Mouse (Mus musculus): Measurements from ENCODE around the gene Tbc1d5.

The Tbc1d5 gene

DNA sequence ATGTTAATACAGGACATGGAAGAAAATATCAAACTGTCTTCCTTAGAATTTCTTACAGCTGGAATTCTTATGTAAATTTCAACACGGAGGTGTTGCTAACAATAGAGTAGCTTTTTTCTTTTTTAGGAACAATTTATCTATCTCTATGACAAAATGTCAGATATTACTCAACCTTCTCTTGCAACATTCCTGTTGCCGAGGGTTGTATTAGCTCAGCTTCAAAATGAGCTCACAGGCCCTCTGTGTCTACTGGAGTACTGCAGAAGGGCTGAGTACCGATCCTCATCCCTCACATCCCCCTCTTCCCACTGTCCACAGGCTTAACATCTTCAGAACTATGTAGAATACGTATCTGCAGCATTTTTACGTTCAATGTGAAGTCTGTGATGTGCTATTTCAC, 302.7 kb downstream of the Tbc1d5 start:
- DNase-seq (ENCODE audit: low read depth, low spot score) = no peak

DNA sequence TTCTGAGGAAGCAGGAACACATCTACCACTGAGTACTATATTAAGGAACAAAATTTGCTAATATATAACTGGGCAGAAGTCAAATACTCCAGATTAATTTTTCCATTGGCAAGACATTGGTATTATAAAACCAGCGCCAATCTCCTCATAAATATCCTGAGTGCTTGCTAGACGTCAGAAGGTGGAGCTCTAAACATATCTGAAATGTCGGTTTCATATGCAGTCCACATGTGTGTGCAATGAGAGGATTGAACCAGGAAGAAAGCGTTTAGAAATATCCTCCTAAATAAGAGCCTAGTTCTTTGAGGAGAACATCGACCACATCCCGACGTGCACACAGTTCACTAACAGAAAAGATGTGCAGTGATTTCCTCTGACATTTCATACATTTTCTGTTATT, 305.1 kb downstream of the Tbc1d5 start:
- no peak for DNase-seq (ENCODE audit: low read depth, low spot score)

DNA sequence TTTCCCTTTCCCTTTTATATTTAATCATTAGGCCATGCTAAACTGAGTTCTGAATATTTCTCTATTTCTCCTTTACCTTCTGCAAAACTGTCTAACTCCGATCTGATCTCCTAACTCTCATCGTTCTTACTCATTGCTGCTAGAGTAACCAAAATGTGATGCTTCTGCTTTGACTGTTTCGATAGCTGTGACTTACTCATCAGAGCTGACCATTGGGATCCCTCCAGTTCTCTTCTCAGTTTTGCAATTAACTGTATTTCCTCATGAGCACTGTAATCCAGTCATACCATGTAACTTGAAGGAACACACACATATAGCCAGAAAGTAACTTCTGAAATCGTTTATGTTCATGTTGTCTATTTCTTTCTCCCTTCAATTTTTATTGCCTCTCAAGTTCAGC, 306.6 kb downstream of the Tbc1d5 start:
- DNase-seq (ENCODE audit: low read depth, low spot score) = no peak

GRCm38 (mm10) chr17:50867297-50867696, 311.9 kb downstream of the Tbc1d5 start:
- no peak for DNase-seq (ENCODE audit: low read depth, low spot score)

DNA sequence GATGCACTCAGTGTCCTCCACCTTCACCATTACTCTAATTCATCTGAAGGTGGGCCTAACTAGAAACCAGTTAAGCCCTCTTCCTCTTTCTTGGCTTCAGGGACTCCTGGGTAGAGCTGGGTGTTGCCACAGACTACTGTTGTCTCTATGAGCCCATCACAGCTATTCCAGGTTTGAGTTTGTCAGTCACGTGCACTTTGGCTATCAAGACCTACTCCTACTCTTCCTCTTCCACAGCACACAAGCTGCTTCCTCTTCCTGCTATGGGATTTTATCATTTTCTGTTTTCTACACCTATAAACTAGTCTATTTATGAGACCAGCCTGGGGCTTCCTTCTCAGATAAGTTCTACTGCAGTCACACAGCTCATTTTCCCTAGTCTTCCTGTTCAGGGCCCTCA, 314.4 kb downstream of the Tbc1d5 start:
- no peak for DNase-seq (ENCODE audit: low read depth, low spot score)

DNA sequence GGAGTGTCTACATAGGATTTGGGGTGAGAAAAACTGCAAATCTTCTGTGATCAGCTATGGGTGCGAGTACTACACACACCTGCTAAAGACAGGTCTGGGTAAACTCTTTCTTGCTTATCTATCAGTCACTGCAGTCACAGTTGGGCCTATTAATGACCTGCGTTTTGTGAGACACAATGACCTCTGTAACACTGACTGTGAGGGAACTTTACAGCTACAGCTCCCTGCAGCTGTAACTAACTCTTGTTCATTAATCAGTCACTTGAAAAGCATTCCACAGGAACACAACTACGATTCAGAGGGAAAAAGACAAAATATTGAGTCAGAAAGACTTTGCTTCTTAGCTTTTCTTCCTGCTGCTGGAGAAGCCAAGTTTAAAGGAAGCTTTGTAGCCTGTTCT, 325.9 kb downstream of the Tbc1d5 start:
- DNase-seq (ENCODE audit: low read depth, low spot score) = no peak

DNA sequence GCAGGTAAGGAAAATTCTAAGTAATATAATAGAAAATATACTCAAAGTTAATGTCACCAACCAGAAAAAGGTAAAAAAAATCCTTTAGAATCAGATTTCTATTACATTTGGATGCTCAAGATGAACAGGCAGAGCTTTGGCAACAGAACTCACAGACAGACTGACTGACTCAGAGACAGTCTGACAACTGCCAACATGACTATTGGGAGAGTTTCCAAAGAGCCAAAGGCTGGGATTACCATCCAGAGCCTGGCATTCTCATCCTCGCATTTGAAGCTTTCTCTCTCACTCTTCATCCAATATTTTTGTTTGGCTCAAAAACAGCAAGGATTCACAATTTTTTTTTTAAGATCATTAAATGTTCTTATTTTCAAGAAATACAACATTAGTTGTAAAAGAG, 327.8 kb downstream of the Tbc1d5 start:
- DNase-seq (ENCODE audit: low read depth, low spot score) = peak; percentile 32

- no peak for DNase-seq (ENCODE audit: low read depth, low spot score)
Observed at GRCm38 (mm10) chr17:50814089-50814488, 365.1 kb downstream of the Tbc1d5 start.

- DNase-seq (ENCODE audit: low read depth, low spot score) = no peak
Observed at GRCm38 (mm10) chr17:50813580-50813979, 365.6 kb downstream of the Tbc1d5 start.

- DNase-seq (ENCODE audit: low read depth, low spot score) = no peak
Observed at GRCm38 (mm10) chr17:50805631-50806030, 373.5 kb downstream of the Tbc1d5 start.

GRCm38 (mm10) chr17:50803234-50803633, 375.9 kb downstream of the Tbc1d5 start:
- peak; percentile 12 for DNase-seq (ENCODE audit: low read depth, low spot score)

DNA sequence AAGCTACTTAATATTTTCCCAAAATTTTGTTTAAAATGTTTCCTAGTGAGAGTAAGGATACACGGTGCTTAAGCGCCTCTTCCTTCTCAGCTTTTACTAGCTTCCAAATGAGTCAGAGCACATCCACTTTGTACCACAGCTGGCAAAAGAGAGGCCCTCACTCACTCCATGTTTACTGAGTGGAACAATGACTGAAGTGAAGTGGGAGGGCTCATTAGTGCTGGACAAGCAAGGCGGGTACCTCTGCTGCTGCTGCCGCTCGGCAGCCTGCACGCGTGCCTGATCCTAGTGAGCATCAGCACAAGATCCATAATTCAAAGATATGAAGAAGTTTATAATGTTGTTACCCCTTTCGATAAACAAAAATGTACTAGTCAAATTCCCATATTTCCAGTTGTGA, 376.8 kb downstream of the Tbc1d5 start:
- DNase-seq (ENCODE audit: low read depth, low spot score) = no peak

DNA sequence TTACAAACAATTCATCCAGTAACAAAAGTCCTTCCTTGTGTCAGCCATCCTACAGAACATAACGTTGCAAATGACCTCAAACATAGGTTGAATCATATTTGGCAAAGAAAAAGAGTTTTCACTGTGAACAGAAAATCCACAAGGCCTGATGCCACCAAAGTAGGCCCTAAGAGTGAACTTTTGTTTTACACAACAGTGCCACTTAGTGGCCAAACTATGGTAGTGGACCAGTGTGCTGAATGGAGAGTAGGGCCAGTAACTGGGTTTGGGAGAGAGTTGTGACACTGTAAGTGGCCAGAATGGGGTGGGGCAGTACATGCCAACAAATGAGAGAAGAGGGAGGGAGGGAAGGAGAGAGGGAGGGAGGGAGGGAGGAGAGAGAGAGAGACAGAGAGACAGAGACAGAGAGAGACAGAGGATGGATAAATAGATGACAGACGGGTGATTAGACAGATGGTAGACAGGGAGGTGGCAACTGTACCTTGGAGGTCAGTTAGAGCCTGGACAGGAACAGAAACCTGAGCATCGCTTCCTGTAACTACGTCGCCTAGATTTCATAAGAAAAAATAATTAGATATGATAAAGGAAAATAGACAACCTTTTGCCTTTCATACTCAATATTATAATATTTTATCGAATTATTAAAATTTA, 383.6 kb downstream of the Tbc1d5 start:
- DNase-seq (ENCODE audit: low read depth, low spot score) = peak; percentile 42

GRCm38 (mm10) chr17:50791671-50792070, 387.5 kb downstream of the Tbc1d5 start:
- no peak for DNase-seq (ENCODE audit: low read depth, low spot score)

- DNase-seq (ENCODE audit: low read depth, low spot score) = no peak
Observed at GRCm38 (mm10) chr17:50788835-50789234, 390.3 kb downstream of the Tbc1d5 start.

DNA sequence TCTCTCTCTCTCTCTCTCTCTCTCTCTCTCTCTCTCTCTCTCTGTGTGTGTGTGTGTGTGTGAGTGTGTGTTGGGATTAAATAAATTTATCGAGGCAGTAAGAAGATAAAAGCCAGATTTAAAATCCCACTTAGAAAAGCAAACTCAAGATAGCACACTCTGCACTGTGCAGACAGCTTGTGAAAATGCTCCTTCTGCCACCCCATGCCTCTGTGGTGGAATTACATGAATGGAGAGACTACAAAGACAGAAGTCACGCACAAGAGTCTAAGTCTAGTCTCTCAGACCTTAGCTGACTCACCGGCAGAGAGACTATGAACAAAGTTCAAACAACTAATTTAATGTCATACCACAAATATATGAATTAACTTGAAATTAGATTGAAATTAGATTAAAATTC, 403.9 kb downstream of the Tbc1d5 start:
- peak; percentile 56 for DNase-seq (ENCODE audit: low read depth, low spot score)

GRCm38 (mm10) chr17:50764387-50764786, 414.8 kb downstream of the Tbc1d5 start:
- no peak for DNase-seq (ENCODE audit: low read depth, low spot score)

DNA sequence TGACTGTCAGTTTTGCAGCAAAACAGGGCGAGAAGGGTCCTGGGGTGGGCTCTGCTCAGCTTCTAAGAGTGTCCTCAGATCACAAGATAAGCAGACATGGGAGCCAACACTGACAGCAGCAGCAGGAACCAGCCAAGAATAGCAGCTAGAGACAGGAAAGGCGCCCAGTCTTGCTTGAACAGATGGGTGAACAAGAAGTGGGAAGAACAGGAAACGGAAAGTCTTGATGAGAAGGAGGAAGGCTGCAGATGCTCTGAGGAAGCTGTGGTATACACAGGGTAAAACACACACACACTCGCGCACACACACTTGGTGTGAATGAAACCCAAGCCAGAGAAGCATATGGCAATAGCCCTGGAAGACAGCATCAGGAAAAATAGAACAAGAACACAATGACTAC, 415.7 kb downstream of the Tbc1d5 start:
- DNase-seq (ENCODE audit: low read depth, low spot score) = peak; percentile 95

DNA sequence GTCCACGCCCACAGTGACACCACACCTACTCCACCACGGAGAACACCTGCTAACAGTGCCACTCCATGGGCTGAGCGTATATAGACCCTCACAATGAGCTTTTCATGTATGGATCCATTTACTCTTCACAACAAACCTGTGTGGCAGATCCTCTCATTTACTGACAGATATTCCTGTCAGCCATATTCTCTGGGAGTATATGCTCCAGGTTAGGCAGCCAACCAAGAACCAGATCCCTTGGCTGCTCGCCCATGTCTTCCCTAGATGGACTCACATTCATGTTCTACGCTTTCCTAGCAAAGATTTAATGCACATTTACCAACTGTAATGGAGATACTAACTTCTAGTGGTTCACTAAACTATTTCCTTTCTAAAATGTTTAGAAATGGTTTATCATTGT, 416.9 kb downstream of the Tbc1d5 start:
- DNase-seq (ENCODE audit: low read depth, low spot score) = no peak

DNA sequence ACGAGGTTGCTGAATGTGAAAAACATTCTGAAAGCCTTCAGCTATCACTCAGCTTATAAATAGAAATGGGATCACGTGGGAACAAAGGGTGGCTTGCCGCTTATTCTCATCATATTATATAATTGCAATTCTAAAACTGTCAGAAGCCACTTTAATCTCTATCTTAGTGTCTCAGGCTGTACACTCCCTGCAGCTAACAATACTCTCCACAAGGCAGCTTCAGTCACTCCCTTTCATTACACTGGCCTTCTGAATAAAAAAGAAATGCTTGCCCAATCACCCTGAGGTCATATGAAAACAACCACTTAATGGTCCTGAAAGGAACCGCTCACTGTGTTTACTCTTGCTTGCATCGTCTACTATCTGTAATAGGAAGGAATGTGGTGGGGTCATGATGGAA, 418.1 kb downstream of the Tbc1d5 start:
- DNase-seq (ENCODE audit: low read depth, low spot score) = no peak

DNA sequence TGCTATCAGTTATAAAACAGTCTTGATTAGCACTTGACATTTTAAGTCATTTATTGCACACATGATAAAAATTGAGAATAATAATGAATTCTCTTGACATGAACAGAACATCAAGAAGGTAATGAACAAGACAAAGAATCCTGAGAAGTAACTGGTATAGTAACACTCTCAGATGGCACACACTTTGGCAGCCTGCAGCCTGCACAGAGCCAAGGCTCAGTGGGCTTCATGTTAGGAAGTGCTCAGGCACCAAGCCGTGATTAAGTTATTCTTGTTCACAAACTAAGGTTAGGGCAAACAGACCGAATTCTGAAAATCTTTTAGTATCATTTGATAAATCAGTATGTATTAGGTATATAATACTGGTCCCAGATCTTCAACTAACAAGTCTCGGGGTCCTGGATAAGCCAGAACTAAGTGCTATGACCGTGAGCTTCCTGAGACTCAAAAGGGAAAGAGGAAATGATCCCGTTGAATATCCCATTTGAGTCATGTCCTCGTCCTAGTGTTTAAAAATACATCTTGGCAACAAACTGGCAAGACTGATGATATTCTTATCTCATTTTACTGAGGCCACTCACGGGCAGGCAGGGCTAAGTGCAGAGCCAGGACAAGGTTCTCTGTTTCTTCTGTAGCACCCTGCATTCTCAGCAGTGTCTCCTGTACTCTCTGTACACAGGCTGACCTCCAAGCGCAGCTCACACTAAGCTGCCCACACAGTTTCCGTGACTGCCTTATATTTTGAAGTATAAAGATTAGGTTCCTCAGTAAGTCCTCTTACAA, 425.6 kb downstream of the Tbc1d5 start:
- DNase-seq (ENCODE audit: low read depth, low spot score) = no peak

DNA sequence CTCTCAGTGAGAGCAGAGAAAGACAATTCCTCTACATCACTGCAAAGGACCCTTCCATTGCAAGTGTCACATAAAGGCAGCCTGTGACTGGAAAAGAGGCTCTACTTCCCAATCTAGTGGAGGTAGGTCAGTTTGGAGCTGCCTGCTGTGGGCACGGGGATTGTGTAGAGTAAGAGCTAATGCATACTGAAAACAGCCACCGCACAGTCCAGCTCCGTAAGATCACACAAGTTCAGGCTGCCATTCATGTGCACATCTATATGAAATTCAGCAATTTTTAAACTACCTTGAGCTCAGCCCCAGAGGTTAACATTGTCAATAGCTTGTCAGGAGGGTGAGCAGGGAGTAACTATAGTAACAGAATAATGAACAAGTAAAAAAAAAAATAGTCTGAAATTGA, 426.4 kb downstream of the Tbc1d5 start:
- no peak for DNase-seq (ENCODE audit: low read depth, low spot score)

- no peak for DNase-seq (ENCODE audit: low read depth, low spot score)
Observed at GRCm38 (mm10) chr17:50751911-50752310, 427.2 kb downstream of the Tbc1d5 start.

Measured in telencephalon, adult 2 months (tissue).